Mouse (Mus musculus) midbrain, embryonic 13.5 days (tissue): Measurements from ENCODE around the gene Smad3. TPM values are rescaled to one million over a fixed set of nuclear protein-coding genes. Genes with fewer than 3 reads are reported as not detected.

Experiments
- ATAC-seq: fragments of 200-750 bp; cut with Nextera tagmentation; 2 replicates; pipeline ENCODE4 v1.8.0; 2017; ENCODE audit warnings: mild to moderate bottlenecking, moderate TSS enrichment, moderate library complexity
- H3K27ac ChIP-seq: fragments of 300-500 bp; sonication (generic); 2 replicates; pipeline ENCODE4 v1.5.1; 2015; ENCODE audit warnings: inconsistent platforms, mild to moderate bottlenecking, moderate library complexity
- H3K27me3 ChIP-seq: fragments of 300-500 bp; sonication (generic); 2 replicates; pipeline ENCODE4 v1.6.1; 2015; ENCODE audit warnings: mild to moderate bottlenecking, inconsistent platforms
- H3K36me3 ChIP-seq: fragments of 300-500 bp; sonication (generic); 2 replicates; pipeline ENCODE4 v1.6.1; 2015; ENCODE audit warnings: mild to moderate bottlenecking, inconsistent platforms
- H3K4me1 ChIP-seq: fragments of 300-500 bp; sonication (generic); replicated peaks from 2 replicates; pipeline ENCODE4 v1.6.1; 2015; ENCODE audit warnings: inconsistent platforms
- H3K4me2 ChIP-seq: fragments of 300-500 bp; sonication (generic); replicated peaks from 2 replicates; pipeline ENCODE4 v1.6.1; 2015; ENCODE audit warnings: moderate library complexity, mild to moderate bottlenecking, inconsistent platforms
- H3K4me3 ChIP-seq: fragments of 300-500 bp; sonication (generic); replicated peaks from 2 replicates; pipeline ENCODE4 v1.5.1; 2015; ENCODE audit warnings: mild to moderate bottlenecking, inconsistent platforms
- H3K9ac ChIP-seq: fragments of 300-500 bp; sonication (generic); replicated peaks from 2 replicates; pipeline ENCODE4 v1.6.1; 2015; ENCODE audit warnings: mild to moderate bottlenecking, inconsistent platforms
- H3K9me3 ChIP-seq: fragments of 300-500 bp; sonication (generic); 2 replicates; pipeline ENCODE4 v1.6.1; 2016; ENCODE audit warnings: mild to moderate bottlenecking, inconsistent platforms
- WGBS: fragments of 180-500 bp; shearing (Covaris S2); methylation state at CpG from one replicate; pipeline ENCODE4 v1.1.7; 2015; 5-methylcytosine and 5-hydroxymethylcytosine counted together
- polyA plus RNA-seq: library from polyadenylated mRNA; unstranded; fragments of >200 nt; fragmentation: Nextera tagmentation; extraction: Ambion mirVana; gene quantifications from 2 replicates; pipeline ENCODE4 v1.2.1, GENCODE M21; 2015

The Smad3 gene
- 10.1 and 11.6 TPM in 2 replicates for polyA plus RNA-seq

DNA sequence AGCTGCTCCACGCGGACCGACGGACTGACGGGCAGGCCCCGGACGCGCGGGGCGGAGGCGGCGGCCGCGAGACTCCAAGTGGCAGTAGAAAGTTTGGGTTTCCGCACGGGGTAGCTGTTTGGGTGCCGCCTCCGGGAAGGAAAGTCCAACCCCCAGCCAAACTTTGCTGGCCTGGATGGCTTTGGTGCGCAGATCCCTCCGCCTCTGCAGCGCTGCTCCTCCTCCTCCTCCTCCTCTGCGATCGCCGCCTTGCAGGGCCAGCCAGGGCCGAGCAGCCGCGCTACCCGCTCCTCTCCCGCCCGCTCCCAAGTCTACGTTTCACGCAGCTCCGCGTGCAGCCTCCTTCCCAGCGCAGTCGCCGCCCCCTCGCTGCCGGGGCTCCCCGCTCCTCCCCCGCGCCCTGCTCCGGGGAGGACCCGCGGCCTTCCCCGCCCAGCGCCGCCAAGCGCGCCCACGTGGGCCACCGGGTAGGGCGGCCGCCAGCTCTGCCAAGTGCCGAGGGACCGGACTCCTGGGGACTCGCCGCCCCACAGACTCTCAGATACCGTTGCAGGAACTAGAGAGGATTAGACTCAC lies at the start of gene Smad3:
Smad3 (minus strand) TSS at position 130 of the 576 bp plus-strand sequence.
- Histone ChIP-seq H3K9me3 (no peaks in the 10 kb centered on the region), H3K4me3 (peak within 1 kb of the TSS; percentile 74), H3K27ac (peak within 1 kb of the TSS; percentile 86), H3K36me3 (no peaks in the 10 kb centered on the region), H3K4me2 (peak within 1 kb of the TSS; percentile 99), H3K27me3 (peaks cover 17% of the 10 kb centered on the region; the same call in 1 of the 2 replicates), H3K4me1 (peaks cover 58% of the 10 kb centered on the region), H3K9ac (peak within 1 kb of the TSS; percentile 83)
- WGBS: under 1% methylated on average over 59 of the region's 59 CpGs
- peak; percentile 91 for ATAC-seq

DNA sequence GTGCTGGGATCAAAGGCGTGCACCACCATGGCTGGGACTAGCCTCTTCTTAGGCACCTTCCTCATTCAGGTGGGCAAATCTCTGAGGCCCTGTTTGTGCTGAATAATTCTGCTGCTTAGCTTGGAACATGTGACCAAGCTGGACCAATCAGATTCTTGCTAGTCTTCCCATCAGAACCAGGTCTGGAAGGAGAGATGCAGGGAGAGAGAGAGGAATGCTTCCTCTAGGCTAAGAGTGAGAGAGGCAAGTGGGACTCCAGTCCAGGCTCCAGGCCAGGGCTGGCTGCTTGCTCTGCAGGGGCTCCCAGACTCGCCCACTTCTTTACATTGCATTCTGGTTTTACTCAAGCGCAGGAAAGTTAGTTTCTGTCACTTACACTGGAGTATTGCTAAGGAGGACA lies 47.1 kb upstream of the Smad3 start:
- H3K36me3 ChIP-seq: no peaks in the 10 kb centered on the region
- no peak overlapping the region for H3K4me2 ChIP-seq
- H3K4me1 ChIP-seq: peaks cover 23% of the 10 kb centered on the region
- no peak overlapping the region for H3K9ac ChIP-seq
- no peaks in the 10 kb centered on the region for H3K9me3 ChIP-seq
- ATAC-seq: no peak
- WGBS: 61% methylated on average over 3 of the region's 3 CpGs
- H3K27me3 ChIP-seq: no peaks in the 10 kb centered on the region
- no peak overlapping the region for H3K4me3 ChIP-seq
- H3K27ac ChIP-seq: no peak overlapping the region

DNA sequence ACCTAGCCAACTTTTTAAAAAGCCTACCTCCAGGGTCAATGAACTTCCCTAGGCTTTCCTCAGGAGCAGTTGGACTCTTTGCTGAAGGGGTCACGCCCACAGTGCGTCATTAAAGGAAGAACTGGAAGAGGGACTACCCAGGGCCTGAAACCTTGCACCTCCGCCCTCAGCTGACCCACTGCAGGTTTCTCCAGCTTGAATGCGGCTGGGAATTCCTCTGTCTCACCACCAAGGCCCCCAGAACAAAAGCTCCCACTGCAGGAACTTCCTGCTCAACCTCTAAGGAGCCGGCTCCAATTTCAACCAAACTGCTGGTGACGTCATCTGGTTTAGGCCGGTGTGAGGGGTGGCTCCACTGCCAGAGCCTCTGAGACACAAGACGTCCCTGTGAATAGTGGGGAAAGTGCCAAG lies 45.4 kb upstream of the Smad3 start:
- H3K4me3 ChIP-seq: no peak overlapping the region
- H3K4me1 ChIP-seq: peaks cover 23% of the 10 kb centered on the region
- 6% methylated on average over 8 of the region's 8 CpGs for WGBS
- no peak overlapping the region for H3K4me2 ChIP-seq
- no peak for ATAC-seq
- no peaks in the 10 kb centered on the region for H3K36me3 ChIP-seq
- no peaks in the 10 kb centered on the region for H3K27me3 ChIP-seq
- H3K9me3 ChIP-seq: no peaks in the 10 kb centered on the region
- no peak overlapping the region for H3K27ac ChIP-seq
- no peak overlapping the region for H3K9ac ChIP-seq

DNA sequence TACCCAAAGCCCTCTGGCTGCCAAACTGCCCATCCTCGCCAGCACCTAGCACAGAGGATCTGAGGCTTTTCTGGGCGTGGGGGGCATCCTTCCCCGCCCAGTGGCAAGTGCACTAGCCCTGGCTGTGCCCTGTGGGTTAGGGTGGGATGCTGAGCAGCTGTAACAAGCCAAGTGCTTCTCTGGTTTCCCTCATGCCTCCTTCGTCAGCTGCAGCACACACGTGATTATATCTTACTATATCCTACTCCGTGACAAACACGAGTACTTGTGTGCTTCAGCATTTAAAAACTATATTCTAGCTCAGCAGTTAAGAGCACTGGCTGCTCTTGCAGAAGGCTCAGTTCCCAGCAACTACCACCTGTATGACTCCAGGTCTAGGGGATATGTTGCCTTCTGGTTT lies 44.7 kb upstream of the Smad3 start:
- ATAC-seq: no peak
- WGBS: 79% methylated on average over 7 of the region's 7 CpGs

DNA sequence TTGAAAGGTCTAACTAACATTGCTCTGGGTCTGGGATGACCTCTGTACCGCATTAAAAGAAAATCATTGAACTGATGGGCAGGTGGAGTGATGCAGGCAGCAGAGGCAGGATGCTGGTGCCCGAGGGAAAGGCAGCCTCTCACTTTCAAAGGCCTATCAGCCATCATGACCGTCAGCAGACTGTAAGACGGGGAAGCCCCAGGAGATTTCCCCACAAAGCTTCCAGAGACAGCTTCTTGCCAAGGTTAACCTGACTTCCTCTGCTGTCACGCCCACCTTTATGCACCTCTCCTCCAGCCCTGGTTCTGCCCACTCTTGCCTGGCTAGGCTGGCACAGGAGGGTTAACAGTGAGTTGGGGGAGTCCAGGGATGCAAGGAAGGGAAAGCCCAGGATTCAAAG lies 44.3 kb upstream of the Smad3 start:
- no peak overlapping the region for H3K27ac ChIP-seq
- no peak overlapping the region for H3K4me2 ChIP-seq
- no peaks in the 10 kb centered on the region for H3K9me3 ChIP-seq
- H3K9ac ChIP-seq: no peak overlapping the region
- H3K36me3 ChIP-seq: no peaks in the 10 kb centered on the region
- H3K27me3 ChIP-seq: no peaks in the 10 kb centered on the region
- WGBS: 70% methylated on average over 5 of the region's 5 CpGs
- ATAC-seq: no peak
- no peak overlapping the region for H3K4me3 ChIP-seq
- peaks cover 23% of the 10 kb centered on the region for H3K4me1 ChIP-seq

More for the DNA sequence above, 44.7 kb upstream of the Smad3 start:
- Histone ChIP-seq H3K9ac (no peak overlapping the region), H3K27ac (no peak overlapping the region), H3K4me2 (no peak overlapping the region), H3K27me3 (no peaks in the 10 kb centered on the region), H3K36me3 (no peaks in the 10 kb centered on the region), H3K4me3 (no peak overlapping the region), H3K9me3 (no peaks in the 10 kb centered on the region), H3K4me1 (peaks cover 23% of the 10 kb centered on the region)

DNA sequence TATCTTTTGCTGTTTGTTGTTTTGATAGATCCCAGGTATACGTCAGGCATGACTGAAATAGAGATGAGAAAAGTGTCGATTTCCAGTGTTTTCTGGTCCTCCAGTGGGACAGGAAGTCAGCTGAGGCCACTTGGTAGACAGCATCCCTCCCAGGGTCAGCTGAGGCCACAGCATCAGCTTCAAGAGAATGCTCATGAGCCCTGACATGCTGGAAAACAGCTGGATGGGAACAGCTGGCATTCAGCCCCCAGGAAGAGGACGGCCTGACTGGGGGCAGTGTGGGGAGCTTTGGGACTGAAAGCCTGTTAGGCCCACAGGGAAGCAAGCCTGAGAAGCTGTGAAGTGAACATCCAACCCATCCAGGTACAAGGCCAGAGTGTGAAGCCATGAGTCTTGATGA lies 38.6 kb upstream of the Smad3 start:
- Histone ChIP-seq H3K36me3 (no peaks in the 10 kb centered on the region), H3K9ac (no peak overlapping the region), H3K9me3 (no peaks in the 10 kb centered on the region), H3K4me2 (no peak overlapping the region), H3K4me1 (no peaks in the 10 kb centered on the region), H3K27ac (no peak overlapping the region), H3K4me3 (no peak overlapping the region), H3K27me3 (no peaks in the 10 kb centered on the region)
- ATAC-seq: no peak
- 82% methylated on average over 3 of the region's 3 CpGs for WGBS

DNA sequence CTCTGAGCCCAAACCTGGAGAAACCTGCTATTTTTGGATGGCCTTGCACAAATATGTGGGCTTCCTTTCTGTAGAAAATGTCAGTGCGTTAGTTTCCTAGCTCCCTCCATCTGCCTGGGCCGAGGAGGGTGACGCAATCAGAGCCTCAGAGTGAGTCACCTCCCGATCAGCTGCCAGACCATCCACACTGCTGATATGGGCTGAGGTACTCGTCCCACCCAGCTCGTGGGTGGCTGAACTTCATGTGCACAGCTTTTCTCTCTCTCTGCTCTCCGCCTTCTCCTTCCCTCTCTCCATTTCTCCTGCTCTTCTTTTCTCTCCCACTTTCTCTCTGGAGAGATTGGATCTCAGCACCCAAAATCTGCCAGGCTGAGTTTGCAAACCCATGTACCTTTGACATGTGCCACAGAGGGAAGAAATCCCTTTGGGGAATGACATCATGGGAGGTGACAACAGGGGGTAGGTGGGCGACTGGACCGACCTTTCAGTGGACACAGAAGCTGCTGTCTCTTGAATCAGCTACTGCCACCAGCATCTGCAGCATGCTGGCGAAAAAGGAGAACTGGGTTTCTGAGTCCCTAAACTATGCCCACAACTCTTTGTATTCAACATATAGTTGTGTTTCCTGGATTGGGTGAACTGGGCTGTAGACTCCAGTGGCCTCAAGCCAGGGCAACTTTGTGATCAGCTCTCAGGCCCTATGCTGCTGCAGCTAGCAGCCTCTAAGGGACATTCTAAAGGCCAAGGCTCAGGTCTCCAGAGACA lies 36.1 kb upstream of the Smad3 start:
- Histone ChIP-seq H3K4me1 (no peaks in the 10 kb centered on the region), H3K4me3 (no peak overlapping the region), H3K27ac (no peak overlapping the region), H3K9me3 (no peaks in the 10 kb centered on the region), H3K4me2 (no peak overlapping the region), H3K27me3 (no peaks in the 10 kb centered on the region), H3K9ac (no peak overlapping the region), H3K36me3 (no peaks in the 10 kb centered on the region)
- ATAC-seq: no peak
- WGBS: 87% methylated on average over 10 of the region's 10 CpGs

DNA sequence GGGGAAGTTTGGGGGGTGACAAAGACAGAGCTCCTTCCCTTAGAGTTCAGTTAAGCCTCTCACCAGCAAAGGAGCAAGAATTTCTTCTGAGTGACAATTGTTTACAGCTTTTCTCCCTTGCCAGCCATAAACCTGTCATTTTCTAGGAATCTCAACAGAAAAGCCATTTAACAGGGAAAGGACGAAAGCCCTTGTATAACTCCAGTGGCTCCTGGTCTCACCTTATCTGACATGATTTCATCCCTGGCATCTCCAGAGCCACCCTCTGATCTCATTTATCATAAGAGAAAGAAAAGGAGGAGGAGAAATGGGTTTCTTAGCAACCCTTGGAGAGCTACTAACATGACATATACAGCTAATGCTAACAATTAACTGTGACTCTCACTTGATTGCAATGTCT lies 33.9 kb upstream of the Smad3 start:
- Histone ChIP-seq H3K27me3 (no peaks in the 10 kb centered on the region), H3K36me3 (no peaks in the 10 kb centered on the region), H3K27ac (no peak overlapping the region), H3K4me2 (no peak overlapping the region), H3K9me3 (no peaks in the 10 kb centered on the region), H3K4me1 (peaks cover 6% of the 10 kb centered on the region; the same call in 1 of the 2 replicates), H3K4me3 (no peak overlapping the region), H3K9ac (no peak overlapping the region)
- 79% methylated on average over 1 of the region's 1 CpGs for WGBS
- no peak for ATAC-seq

DNA sequence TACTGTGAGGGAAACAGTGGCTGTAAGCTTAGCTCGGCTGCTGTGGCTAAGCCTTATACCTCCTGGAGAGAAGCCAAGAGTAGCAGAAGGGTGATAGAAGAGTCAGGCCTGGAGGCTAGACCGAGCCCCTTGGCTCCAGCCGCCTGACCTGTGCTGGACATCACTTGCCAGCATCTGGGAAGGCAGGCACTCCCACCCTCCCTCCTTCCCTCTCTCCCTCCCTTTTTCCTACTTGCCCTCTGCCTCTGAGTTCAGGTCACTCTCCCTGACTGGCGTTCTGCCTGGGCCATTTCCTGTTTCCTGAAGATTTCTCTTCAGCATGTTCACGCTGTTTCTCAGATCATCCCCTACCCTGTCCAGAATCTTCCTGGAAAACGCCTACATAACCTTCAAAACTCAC lies 33.5 kb upstream of the Smad3 start:
- Histone ChIP-seq H3K9me3 (no peaks in the 10 kb centered on the region), H3K4me2 (no peak overlapping the region), H3K27ac (no peak overlapping the region), H3K4me3 (no peak overlapping the region), H3K36me3 (no peaks in the 10 kb centered on the region), H3K4me1 (peaks cover 10% of the 10 kb centered on the region), H3K9ac (no peak overlapping the region), H3K27me3 (no peaks in the 10 kb centered on the region)
- no peak for ATAC-seq
- 48% methylated on average over 6 of the region's 6 CpGs for WGBS

DNA sequence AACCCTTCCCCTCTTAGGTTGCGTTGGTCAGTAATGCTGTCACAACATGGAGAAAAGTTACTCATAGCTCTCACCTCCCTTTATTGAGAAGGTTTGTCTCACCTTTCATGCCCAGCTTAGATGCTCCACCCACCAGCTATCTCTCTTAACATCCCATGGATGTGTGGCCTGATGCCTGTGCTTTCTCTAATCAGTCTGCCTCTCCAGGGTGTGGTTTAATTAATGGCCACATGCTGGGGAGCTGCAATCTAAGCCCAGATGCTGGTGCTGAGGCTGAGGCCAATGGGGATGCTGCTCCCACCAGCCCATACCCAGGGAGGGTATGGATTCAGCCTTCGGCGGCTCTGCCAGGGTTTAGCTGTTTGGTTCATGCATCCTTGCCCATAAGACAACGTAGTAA lies 32.4 kb upstream of the Smad3 start:
- H3K4me3 ChIP-seq: no peak overlapping the region
- no peak overlapping the region for H3K4me2 ChIP-seq
- no peak overlapping the region for H3K27ac ChIP-seq
- no peaks in the 10 kb centered on the region for H3K36me3 ChIP-seq
- no peaks in the 10 kb centered on the region for H3K9me3 ChIP-seq
- no peaks in the 10 kb centered on the region for H3K27me3 ChIP-seq
- WGBS: 86% methylated on average over 4 of the region's 4 CpGs
- ATAC-seq: no peak
- H3K9ac ChIP-seq: no peak overlapping the region
- H3K4me1 ChIP-seq: peaks cover 15% of the 10 kb centered on the region

DNA sequence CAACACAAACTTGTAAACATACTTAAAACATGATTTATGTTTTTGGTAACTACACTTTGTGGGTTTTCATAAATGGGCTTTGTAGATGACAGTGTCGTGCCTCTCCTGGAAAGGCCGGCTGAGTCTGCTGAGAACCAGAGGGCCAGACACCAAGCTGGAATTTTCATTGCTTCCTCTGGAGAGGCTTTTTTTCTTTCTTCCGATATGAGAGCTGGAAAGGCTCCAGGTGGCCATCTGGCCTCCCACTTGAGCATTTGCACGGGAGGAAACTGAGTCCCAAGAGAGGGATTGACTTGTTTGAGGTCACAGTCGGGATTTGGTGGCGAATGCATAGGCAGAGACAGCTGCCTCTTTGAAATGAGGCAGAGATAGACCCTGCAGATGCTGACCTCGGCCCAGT lies 31.6 kb upstream of the Smad3 start:
- WGBS: 76% methylated on average over 7 of the region's 7 CpGs
- ATAC-seq: no peak
- Histone ChIP-seq H3K4me2 (no peak overlapping the region), H3K9ac (no peak overlapping the region), H3K27ac (no peak overlapping the region), H3K36me3 (no peaks in the 10 kb centered on the region), H3K4me3 (no peak overlapping the region), H3K4me1 (peaks cover 15% of the 10 kb centered on the region), H3K9me3 (no peaks in the 10 kb centered on the region), H3K27me3 (no peaks in the 10 kb centered on the region)

DNA sequence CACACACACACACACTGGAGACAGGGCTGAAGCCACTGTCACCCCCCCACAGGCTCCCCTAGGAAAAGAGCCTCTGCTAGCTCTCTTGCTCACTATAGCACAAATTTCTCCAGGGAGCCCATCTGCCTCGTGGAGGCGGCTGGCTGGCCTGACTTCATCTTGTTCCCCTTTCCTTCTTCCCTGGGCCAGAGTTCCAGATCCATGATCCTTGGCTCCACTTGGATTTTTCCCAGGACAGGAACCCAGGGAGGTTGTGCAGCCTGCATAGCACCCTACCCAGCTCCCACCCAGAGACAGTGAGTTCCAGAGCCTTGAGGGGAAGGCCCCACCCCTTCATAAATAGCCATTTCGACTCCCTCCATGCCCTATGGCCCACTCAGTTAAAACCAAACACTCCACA lies 29.8 kb upstream of the Smad3 start:
- ATAC-seq: no peak
- WGBS: 60% methylated on average over 3 of the region's 3 CpGs
- no peaks in the 10 kb centered on the region for H3K9me3 ChIP-seq
- no peak overlapping the region for H3K4me2 ChIP-seq
- H3K4me3 ChIP-seq: no peak overlapping the region
- H3K9ac ChIP-seq: no peak overlapping the region
- no peaks in the 10 kb centered on the region for H3K36me3 ChIP-seq
- peaks cover 20% of the 10 kb centered on the region for H3K4me1 ChIP-seq
- no peak overlapping the region for H3K27ac ChIP-seq
- no peaks in the 10 kb centered on the region for H3K27me3 ChIP-seq
